Mouse (Mus musculus) embryonic fibroblast, embryonic 13.5 days (primary cell): Measurements from ENCODE around the gene Nrbf2. TPM values are rescaled to one million over a fixed set of nuclear protein-coding genes. Genes with fewer than 3 reads are reported as not detected.

Experiments
- H3K27ac ChIP-seq: 2 replicates; pipeline ENCODE4 v1.5.1; 2012; ENCODE audit warnings: low read length, control low read depth, inconsistent platforms; ENCODE audit not compliant: insufficient read depth
- H3K4me1 ChIP-seq: 2 replicates; pipeline ENCODE4 v1.6.1; 2011; ENCODE audit warnings: low read length; ENCODE audit not compliant: control insufficient read depth, insufficient read depth
- H3K4me3 ChIP-seq: 2 replicates; pipeline ENCODE4 v1.5.1; 2011; ENCODE audit warnings: mild to moderate bottlenecking, control low read depth, low read length; ENCODE audit not compliant: insufficient read depth
- CTCF ChIP-seq: IDR thresholded peaks from 2 replicates; pipeline ENCODE4 v1.5.1; 2011; ENCODE audit warnings: mild to moderate bottlenecking, control low read depth, low read length, moderate library complexity, borderline replicate concordance; ENCODE audit not compliant: insufficient read depth
- POLR2A ChIP-seq: IDR thresholded peaks from 2 replicates; pipeline ENCODE4 v1.6.1; 2011; ENCODE audit warnings: low read depth, mild to moderate bottlenecking, control low read depth, low read length, moderate library complexity
- polyA plus RNA-seq: library from polyadenylated mRNA; stranded (reverse); fragments of >200 nt; gene quantifications from 2 replicates; pipeline ENCODE4 v1.2.4, GENCODE M21; 2011; ENCODE audit warnings: low read depth; ENCODE audit not compliant: missing spikeins, insufficient read length

The Nrbf2 gene
- polyA plus RNA-seq, 1 experiment: 31.3 TPM

GRCm38 (mm10) chr10:67223942-67224341 lies 61.2 kb downstream of the Nrbf2 start:
- Histone ChIP-seq H3K4me1 (peaks cover 5% of the 10 kb centered on the region), H3K4me3 (no peak overlapping the region), H3K27ac (no peak overlapping the region)
- TF ChIP-seq POLR2A: no peak
- no peak for TF ChIP-seq CTCF

- Histone ChIP-seq H3K27ac (no peak overlapping the region), H3K4me1 (peaks cover 5% of the 10 kb centered on the region), H3K4me3 (no peak overlapping the region)
- TF ChIP-seq POLR2A (no peak), CTCF (no peak)
Observed at GRCm38 (mm10) chr10:67221284-67221683, 63.8 kb downstream of the Nrbf2 start.

GRCm38 (mm10) chr10:67220251-67220650 lies 64.9 kb downstream of the Nrbf2 start:
- Histone ChIP-seq H3K4me1 (peaks cover 5% of the 10 kb centered on the region), H3K4me3 (no peak overlapping the region), H3K27ac (no peak overlapping the region)
- TF ChIP-seq POLR2A: no peak
- TF ChIP-seq CTCF: no peak

- no peak overlapping the region for H3K27ac ChIP-seq
- TF ChIP-seq POLR2A: no peak
- TF ChIP-seq CTCF: no peak
- no peak overlapping the region for H3K4me3 ChIP-seq
- peaks cover 5% of the 10 kb centered on the region for H3K4me1 ChIP-seq
Observed at GRCm38 (mm10) chr10:67218873-67219565, 66.1 kb downstream of the Nrbf2 start.

- TF ChIP-seq CTCF (no peak), POLR2A (no peak)
- Histone ChIP-seq H3K4me1 (peaks cover 3% of the 10 kb centered on the region; the same call in 1 of the 2 replicates), H3K4me3 (no peak overlapping the region), H3K27ac (no peak overlapping the region)
Observed at GRCm38 (mm10) chr10:67216872-67217271, 68.2 kb downstream of the Nrbf2 start.

Other genes starting within 250 kb of the Nrbf2 start
- 34.1 and 40.2 TPM in 2 replicates for gene Jmjd1c, start 189.2 kb downstream of the Nrbf2 start, polyA plus RNA-seq
- 71.6 and 76.0 TPM in 2 replicates for gene Reep3, start 188.4 kb downstream of the Nrbf2 start, polyA plus RNA-seq